18 mouse cellular contexts compared by ENCODE assay signal in the genomic region with DNA sequence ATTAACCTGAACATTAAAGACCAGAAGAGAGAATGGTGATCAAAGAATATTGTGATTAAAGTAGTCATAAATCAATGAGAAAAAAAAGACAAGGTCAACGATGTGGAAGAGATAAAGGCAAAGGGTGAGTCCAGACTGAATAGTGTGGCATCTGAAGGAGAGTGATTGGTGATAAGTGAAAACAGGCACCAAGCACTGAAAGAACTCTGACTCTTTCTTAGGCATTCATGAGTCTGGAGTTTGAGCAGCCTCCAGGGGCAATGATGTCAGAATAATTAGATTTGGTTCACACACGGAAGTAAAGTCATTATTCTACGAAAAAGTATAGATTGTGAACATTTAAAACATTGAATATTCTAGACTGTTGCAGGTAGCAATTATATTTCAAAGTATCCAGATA.
DNase-seq lines count a peak whose midpoint lies in the region; ATAC-seq and TF ChIP-seq lines count a peak whose summit lies in the region.
"Had no signal": no experiment of that assay in that cellular context is flagged by ENCODE, and none has a peak within 500 bp of the region (broad histone marks: within the 10 kb centered on the region; RNA-seq: fewer than 3 reads in every experiment).

No protein-coding gene starts in this region.

- no peaks in the 10 kb centered on the region for H3K4me1 ChIP-seq in forebrain, embryonic 11.5 days (replicated peaks; ENCODE audit: control insufficient read depth, insufficient read depth, low read length)
- no peaks in the 10 kb centered on the region for H3K4me1 ChIP-seq in forebrain, postnatal 0 days (ENCODE audit: insufficient read depth)
- H3K4me1 ChIP-seq in midbrain, embryonic 11.5 days (ENCODE audit: control insufficient read depth, insufficient read depth, low read length), result no peaks in the 10 kb centered on the region
- H3K4me1 ChIP-seq in midbrain, postnatal 0 days (ENCODE audit: insufficient read depth, low read length), result no peaks in the 10 kb centered on the region
- H3K4me1 ChIP-seq in neural tube, embryonic 12.5 days, result no peaks in the 10 kb centered on the region
- no peaks in the 10 kb centered on the region for H3K4me1 ChIP-seq in neural tube, embryonic 15.5 days
- H3K4me1 ChIP-seq: heart, embryonic 13.5 days; hindbrain, embryonic 12.5 days had no signal

- H3K4me2 ChIP-seq in forebrain, embryonic 11.5 days (ENCODE audit: low read depth, low read length, severe bottlenecking), result no peak overlapping the region
- H3K4me2 ChIP-seq in forebrain, postnatal 0 days (ENCODE audit: low read depth), result no peak overlapping the region
- H3K4me2 ChIP-seq in midbrain, embryonic 11.5 days, result no peak overlapping the region
- H3K4me2 ChIP-seq in midbrain, postnatal 0 days (ENCODE audit: low read depth, low read length, poor library complexity, severe bottlenecking), result no peak overlapping the region
- H3K4me2 ChIP-seq in neural tube, embryonic 12.5 days (replicated peaks), result no peak overlapping the region
- no peak overlapping the region for H3K4me2 ChIP-seq in neural tube, embryonic 15.5 days
- H3K4me2 ChIP-seq: heart, embryonic 13.5 days; hindbrain, embryonic 12.5 days had no signal

- H3K27ac ChIP-seq in forebrain, embryonic 11.5 days (ENCODE audit: low read depth, low read length), result no peak overlapping the region
- no peak overlapping the region for H3K27ac ChIP-seq in forebrain, postnatal 0 days (ENCODE audit: low read depth, low read length)
- no peak overlapping the region for H3K27ac ChIP-seq in midbrain, embryonic 11.5 days (ENCODE audit: low read depth, low read length)
- no peak overlapping the region for H3K27ac ChIP-seq in midbrain, postnatal 0 days (ENCODE audit: low read depth, low read length)
- H3K27ac ChIP-seq in neural tube, embryonic 12.5 days, result no peak overlapping the region
- H3K27ac ChIP-seq in neural tube, embryonic 15.5 days (replicated peaks), result no peak overlapping the region
- H3K27ac ChIP-seq: heart, embryonic 13.5 days; hindbrain, embryonic 12.5 days; hindbrain, postnatal 0 days had no signal

- no peak overlapping the region for H3K4me3 ChIP-seq in forebrain, embryonic 11.5 days (ENCODE audit: low read depth, low read length)
- no peak overlapping the region for H3K4me3 ChIP-seq in forebrain, postnatal 0 days (ENCODE audit: low read depth, low read length)
- no peak overlapping the region for H3K4me3 ChIP-seq in midbrain, embryonic 11.5 days (ENCODE audit: low read depth, low read length)
- H3K4me3 ChIP-seq in midbrain, postnatal 0 days (ENCODE audit: low read depth, low read length), result no peak overlapping the region
- H3K4me3 ChIP-seq in neural tube, embryonic 12.5 days, result no peak overlapping the region
- no peak overlapping the region for H3K4me3 ChIP-seq in neural tube, embryonic 15.5 days (replicated peaks)
- H3K4me3 ChIP-seq: heart, embryonic 13.5 days; hindbrain, embryonic 12.5 days had no signal

- no peaks in the 10 kb centered on the region for H3K36me3 ChIP-seq in forebrain, embryonic 11.5 days (ENCODE audit: control insufficient read depth, insufficient read depth, low read length)
- H3K36me3 ChIP-seq in forebrain, postnatal 0 days (ENCODE audit: insufficient read depth), result no peaks in the 10 kb centered on the region
- no peaks in the 10 kb centered on the region for H3K36me3 ChIP-seq in midbrain, embryonic 11.5 days (ENCODE audit: control insufficient read depth, insufficient read depth, low read length)
- no peaks in the 10 kb centered on the region for H3K36me3 ChIP-seq in midbrain, postnatal 0 days (ENCODE audit: insufficient read depth, low read length)
- H3K36me3 ChIP-seq in neural tube, embryonic 12.5 days, result no peaks in the 10 kb centered on the region
- H3K36me3 ChIP-seq in neural tube, embryonic 15.5 days, result no peaks in the 10 kb centered on the region
- H3K36me3 ChIP-seq: heart, embryonic 13.5 days; hindbrain, embryonic 12.5 days had no signal

- H3K9me3 ChIP-seq in forebrain, embryonic 11.5 days (ENCODE audit: control insufficient read depth, low read length), result no peaks in the 10 kb centered on the region
- H3K9me3 ChIP-seq in forebrain, postnatal 0 days (ENCODE audit: low read length), result no peaks in the 10 kb centered on the region
- H3K9me3 ChIP-seq in midbrain, embryonic 11.5 days (ENCODE audit: control insufficient read depth, low read length), result no peaks in the 10 kb centered on the region
- H3K9me3 ChIP-seq in midbrain, postnatal 0 days (ENCODE audit: low read length), result no peaks in the 10 kb centered on the region
- no peaks in the 10 kb centered on the region for H3K9me3 ChIP-seq in neural tube, embryonic 12.5 days
- H3K9me3 ChIP-seq in neural tube, embryonic 15.5 days (replicated peaks), result no peaks in the 10 kb centered on the region
- H3K9me3 ChIP-seq: heart, embryonic 13.5 days; hindbrain, embryonic 12.5 days had no signal

- no peak overlapping the region for H3K9ac ChIP-seq in forebrain, embryonic 11.5 days (ENCODE audit: low read length)
- no peak overlapping the region for H3K9ac ChIP-seq in forebrain, postnatal 0 days
- no peak overlapping the region for H3K9ac ChIP-seq in midbrain, embryonic 11.5 days (ENCODE audit: low read length)
- H3K9ac ChIP-seq in midbrain, postnatal 0 days (replicated peaks; ENCODE audit: low read length, poor library complexity, severe bottlenecking), result no peak overlapping the region
- H3K9ac ChIP-seq in neural tube, embryonic 12.5 days, result no peak overlapping the region
- no peak overlapping the region for H3K9ac ChIP-seq in neural tube, embryonic 15.5 days (replicated peaks)
- H3K9ac ChIP-seq: heart, embryonic 13.5 days; hindbrain, embryonic 12.5 days had no signal

- 0 out of 2 replicates have a peak, but pooled peaks have one; percentile 49 for ATAC-seq in forebrain, embryonic 11.5 days (replicated peaks; ENCODE audit: low FRiP score)
- ATAC-seq in forebrain, postnatal 0 days, result no peak
- 0 out of 2 replicates have a peak, but pooled peaks have one; percentile 63 for ATAC-seq in midbrain, embryonic 11.5 days (ENCODE audit: low FRiP score)
- ATAC-seq in midbrain, postnatal 0 days (ENCODE audit: low FRiP score), result no peak
- ATAC-seq in neural tube, embryonic 12.5 days (ENCODE audit: low FRiP score, low read depth), result 0 out of 2 replicates have a peak, but pooled peaks have one; percentile 66
- no peak for ATAC-seq in neural tube, embryonic 15.5 days (ENCODE audit: low FRiP score)
- ATAC-seq: hindbrain, postnatal 0 days had no signal

- H3K27me3 ChIP-seq in forebrain, embryonic 11.5 days (ENCODE audit: control insufficient read depth, insufficient read depth, low read length), result no peaks in the 10 kb centered on the region
- no peaks in the 10 kb centered on the region for H3K27me3 ChIP-seq in forebrain, postnatal 0 days (ENCODE audit: insufficient read depth, low read length)
- H3K27me3 ChIP-seq in midbrain, embryonic 11.5 days (ENCODE audit: control insufficient read depth, insufficient read depth, low read length), result no peaks in the 10 kb centered on the region
- H3K27me3 ChIP-seq in midbrain, postnatal 0 days (ENCODE audit: insufficient read depth, low read length), result no peaks in the 10 kb centered on the region
- no peaks in the 10 kb centered on the region for H3K27me3 ChIP-seq in neural tube, embryonic 12.5 days (replicated peaks)
- no peaks in the 10 kb centered on the region for H3K27me3 ChIP-seq in neural tube, embryonic 15.5 days (replicated peaks)
- H3K27me3 ChIP-seq: heart, embryonic 13.5 days; hindbrain, embryonic 12.5 days had no signal

- 41% methylated on average over 3 of the region's 3 CpGs for WGBS in forebrain, embryonic 11.5 days
- 29% methylated on average over 3 of the region's 3 CpGs for WGBS in forebrain, postnatal 0 days
- 55% methylated on average over 3 of the region's 3 CpGs for WGBS in midbrain, embryonic 11.5 days
- 34% methylated on average over 3 of the region's 3 CpGs for WGBS in midbrain, postnatal 0 days
- WGBS in neural tube, embryonic 12.5 days, result 31% methylated on average over 3 of the region's 3 CpGs
- WGBS in neural tube, embryonic 15.5 days, result 25% methylated on average over 3 of the region's 3 CpGs

- TF ChIP-seq CTCF in forebrain, postnatal 0 days (IDR thresholded peaks at IDR 0.05; ENCODE audit: low read depth), result no peak
- no peak for TF ChIP-seq CTCF in midbrain, postnatal 0 days (IDR thresholded peaks at IDR 0.05)

- DNase-seq in forebrain, embryonic 11.5 days (ENCODE audit: low spot score), result no peak
- DNase-seq in forebrain, postnatal 0 days, result no peak
- peak; percentile 68 for DNase-seq in midbrain, embryonic 11.5 days (ENCODE audit: low spot score, missing footprints)
- no peak for DNase-seq in midbrain, postnatal 0 days (ENCODE audit: low spot score)
- DNase-seq in retina, embryonic 14.5 days (ENCODE audit: low spot score), result no peak
- no peak for DNase-seq in layer of hippocampus, adult 9-10 months (ENCODE audit: low spot score)
- DNase-seq: adrenal gland, postnatal 10 days; cerebellum, adult 11-12 months; cerebellum, adult 9-10 months; cerebellum, postnatal 25 days; gastrocnemius, postnatal 36 days; heart, adult 11 months; heart, postnatal 36 days had no signal

Comparison
In these comparisons a context has a peak if more than half of its experiments do, and no peak if none do; other contexts are left out.
1. ATAC-seq: peak in forebrain, embryonic 11.5 days (single experiment), midbrain, embryonic 11.5 days (single experiment) and neural tube, embryonic 12.5 days (single experiment); none in forebrain, postnatal 0 days (single experiment), midbrain, postnatal 0 days (single experiment) and neural tube, embryonic 15.5 days (single experiment).